Mouse (Mus musculus): ENCODE data around the gene Cmtm5. TPM values are rescaled to one million over a fixed set of nuclear protein-coding genes. Genes with fewer than 3 reads are reported as not detected.
"Not testable (repeated sequence)": the region's sequence is repeated elsewhere in the genome, so short reads cannot be mapped to it uniquely, and the experiment has no call there.

Cmtm5 gene
- polyA plus RNA-seq, 1 experiment, result 0.14 TPM

GRCm38 (mm10) chr14:54965631-54966030, 29.6 kb downstream of the Cmtm5 start:
- no peaks in the 10 kb centered on the region for H3K27me3 ChIP-seq (ENCODE audit: control insufficient read depth, insufficient read depth, low read length)
- H3K36me3 ChIP-seq (ENCODE audit: control insufficient read depth, insufficient read depth, low read length), result no peaks in the 10 kb centered on the region
- H3K27ac ChIP-seq (ENCODE audit: insufficient read depth, low read length), result no peak overlapping the region
- DNase-seq (ENCODE audit: low read depth in 1 of 2, low spot score in 2 of 2), result no peak
- 73% methylated on average over 6 of the region's 6 CpGs for WGBS
- H3K4me3 ChIP-seq (ENCODE audit: extremely low read depth, insufficient read depth, insufficient read length), result no peak overlapping the region
- TF ChIP-seq POLR2A (IDR thresholded peaks at IDR 0.05; ENCODE audit: low read depth, low read length) (no peak), CTCF (IDR thresholded peaks at IDR 0.05; ENCODE audit: extremely low read depth, insufficient read depth, insufficient read length, insufficient replicate concordance) (no peak)
- H3K4me1 ChIP-seq (ENCODE audit: control insufficient read depth, insufficient read depth, insufficient read length), result no peaks in the 10 kb centered on the region; the same call in none of the 2 replicates

DNA sequence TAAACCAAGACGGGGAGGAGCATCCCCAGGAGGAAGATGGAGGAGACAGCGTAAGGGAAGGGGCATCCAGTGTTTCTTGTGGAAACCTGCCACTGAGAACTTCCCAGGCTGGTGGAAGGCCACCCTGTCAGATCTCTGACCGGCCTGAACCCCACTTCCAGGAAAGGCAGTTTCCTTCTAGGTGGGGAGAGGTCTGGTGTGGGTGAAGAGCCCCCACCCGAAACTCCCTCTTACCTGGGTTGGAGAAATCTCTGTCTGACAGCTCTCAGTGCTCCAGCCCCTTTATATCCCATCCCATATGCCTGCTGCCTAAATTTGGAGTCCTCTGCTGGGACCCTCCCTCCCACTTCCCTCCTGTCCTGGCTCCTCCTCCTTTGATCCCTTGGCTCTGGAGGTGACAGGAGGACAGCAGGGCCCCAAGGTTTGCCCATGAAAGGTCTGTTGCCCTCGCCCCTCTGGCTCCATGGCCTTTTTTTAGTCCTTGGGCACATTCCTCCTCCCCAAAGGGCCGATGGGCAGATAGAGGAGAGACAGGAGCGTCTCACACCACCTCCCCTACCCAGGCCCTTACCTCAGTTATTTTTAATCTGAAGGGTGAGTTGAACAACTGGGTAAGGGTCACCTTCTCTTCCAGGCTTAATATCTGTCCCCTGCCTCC, 30.4 kb downstream of the Cmtm5 start, which contains the start of gene Myh6:
Gene Myh6 (minus strand): TSS at position 608 of the 658 bp plus-strand sequence.
- H3K36me3 ChIP-seq (ENCODE audit: control insufficient read depth, insufficient read depth, low read length), result no peaks in the 10 kb centered on the region
- no peak for DNase-seq (ENCODE audit: low read depth in 1 of 2, low spot score in 2 of 2)
- WGBS, result 80% methylated on average over 7 of the region's 7 CpGs
- TF ChIP-seq POLR2A (IDR thresholded peaks at IDR 0.05; ENCODE audit: low read depth, low read length), result no peak
- TF ChIP-seq CTCF (IDR thresholded peaks at IDR 0.05; ENCODE audit: extremely low read depth, insufficient read depth, insufficient read length, insufficient replicate concordance), result no peak
- no peak within 1 kb of the TSS for H3K27ac ChIP-seq (ENCODE audit: insufficient read depth, low read length)
- no peak within 1 kb of the TSS for H3K4me3 ChIP-seq (ENCODE audit: extremely low read depth, insufficient read depth, insufficient read length)
- no peaks in the 10 kb centered on the region for H3K27me3 ChIP-seq (ENCODE audit: control insufficient read depth, insufficient read depth, low read length)
- no peaks in the 10 kb centered on the region for H3K4me1 ChIP-seq (ENCODE audit: control insufficient read depth, insufficient read depth, insufficient read length)

GRCm38 (mm10) chr14:54967874-54968273, 31.8 kb downstream of the Cmtm5 start:
- TF ChIP-seq POLR2A (IDR thresholded peaks at IDR 0.05; ENCODE audit: low read depth, low read length) (no peak), CTCF (IDR thresholded peaks at IDR 0.05; ENCODE audit: extremely low read depth, insufficient read depth, insufficient read length, insufficient replicate concordance) (no peak)
- Histone ChIP-seq H3K36me3 (ENCODE audit: control insufficient read depth, insufficient read depth, low read length) (no peaks in the 10 kb centered on the region), H3K4me1 (ENCODE audit: control insufficient read depth, insufficient read depth, insufficient read length) (no peaks in the 10 kb centered on the region), H3K27me3 (ENCODE audit: control insufficient read depth, insufficient read depth, low read length) (no peaks in the 10 kb centered on the region), H3K27ac (ENCODE audit: insufficient read depth, low read length) (no peak overlapping the region), H3K4me3 (ENCODE audit: extremely low read depth, insufficient read depth, insufficient read length) (no peak overlapping the region)
- WGBS, result 94% methylated on average over 3 of the region's 3 CpGs
- no peak for DNase-seq (ENCODE audit: low read depth in 1 of 2, low spot score in 2 of 2)

- TF ChIP-seq CTCF (IDR thresholded peaks at IDR 0.05; ENCODE audit: extremely low read depth, insufficient read depth, insufficient read length, insufficient replicate concordance), result no peak
- TF ChIP-seq POLR2A (IDR thresholded peaks at IDR 0.05; ENCODE audit: low read depth, low read length), result no peak
- no peak overlapping the region for H3K27ac ChIP-seq (ENCODE audit: insufficient read depth, low read length)
- no peaks in the 10 kb centered on the region for H3K36me3 ChIP-seq (ENCODE audit: control insufficient read depth, insufficient read depth, low read length)
- no peak overlapping the region for H3K4me3 ChIP-seq (ENCODE audit: extremely low read depth, insufficient read depth, insufficient read length)
- no peaks in the 10 kb centered on the region for H3K4me1 ChIP-seq (ENCODE audit: control insufficient read depth, insufficient read depth, insufficient read length)
- no peak for DNase-seq (ENCODE audit: low read depth in 1 of 2, low spot score in 2 of 2)
- H3K27me3 ChIP-seq (ENCODE audit: control insufficient read depth, insufficient read depth, low read length), result no peaks in the 10 kb centered on the region
Measured at GRCm38 (mm10) chr14:54968344-54968743, 32.3 kb downstream of the Cmtm5 start.

DNA sequence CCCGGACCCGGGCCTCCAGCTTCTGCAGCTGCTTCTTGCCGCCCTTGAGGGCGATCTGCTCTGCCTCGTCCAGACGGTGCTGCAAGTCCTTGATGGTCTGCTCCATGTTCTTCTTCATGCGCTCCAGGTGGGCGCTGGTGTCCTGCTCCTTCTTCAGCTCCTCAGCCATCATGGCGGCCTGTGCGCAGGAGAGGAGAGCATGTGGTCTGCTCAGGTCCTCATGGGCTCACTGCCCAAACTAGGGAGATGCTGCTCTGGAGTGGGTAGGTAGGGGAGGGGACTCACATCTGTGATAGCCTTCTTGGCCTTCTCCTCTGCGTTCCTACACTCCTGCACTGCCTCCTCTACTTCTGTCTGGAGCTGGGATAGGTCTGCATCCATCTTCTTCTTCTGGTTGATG, 36.7 kb downstream of the Cmtm5 start:
- not testable (repeated sequence) for H3K4me1 ChIP-seq (ENCODE audit: control insufficient read depth, insufficient read depth, insufficient read length); H3K27ac ChIP-seq (ENCODE audit: insufficient read depth, low read length); H3K4me3 ChIP-seq (ENCODE audit: extremely low read depth, insufficient read depth, insufficient read length); H3K36me3 ChIP-seq (ENCODE audit: control insufficient read depth, insufficient read depth, low read length); H3K27me3 ChIP-seq (ENCODE audit: control insufficient read depth, insufficient read depth, low read length); DNase-seq (ENCODE audit: low read depth in 1 of 2, low spot score in 2 of 2)
- WGBS, result 93% methylated on average over 11 of the region's 11 CpGs

DNA sequence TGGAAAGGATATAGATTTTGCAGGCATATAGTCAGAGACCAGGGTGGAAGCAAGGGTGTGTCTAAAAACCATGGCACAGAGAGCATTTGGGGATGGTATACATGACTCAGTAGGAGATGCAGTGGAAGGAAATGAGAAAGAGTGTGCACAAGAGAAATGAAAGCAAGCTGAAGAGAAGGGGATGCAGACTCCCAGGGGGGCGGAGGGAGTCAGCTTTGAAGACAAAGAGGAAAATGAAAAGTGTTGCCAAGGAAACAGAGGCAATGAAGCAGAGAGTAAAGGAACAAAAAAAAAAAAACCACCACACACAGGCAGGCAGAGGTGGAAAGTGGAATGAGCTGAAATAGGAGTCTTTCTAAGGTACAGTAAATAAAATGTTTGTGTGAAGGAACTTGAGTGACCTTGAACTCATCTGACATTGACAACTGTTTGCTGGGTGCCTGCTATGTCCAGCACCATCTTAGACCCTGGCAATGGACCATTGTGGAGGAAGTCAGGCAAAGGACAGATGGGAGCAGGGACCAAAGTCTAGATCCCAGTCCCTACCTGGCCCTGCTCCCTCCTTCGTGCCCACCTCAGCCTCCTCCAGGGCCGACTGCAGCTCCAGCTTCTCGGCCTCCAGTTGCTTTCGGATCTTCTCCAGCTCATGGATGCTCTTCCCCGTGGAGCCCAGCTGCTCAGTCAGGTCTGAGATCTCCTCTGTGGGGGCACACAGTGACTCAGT, 38.2 kb downstream of the Cmtm5 start:
- H3K27ac ChIP-seq (ENCODE audit: insufficient read depth, low read length), result no peak overlapping the region
- 78% methylated on average over 6 of the region's 6 CpGs for WGBS
- H3K4me1 ChIP-seq (ENCODE audit: control insufficient read depth, insufficient read depth, insufficient read length), result no peaks in the 10 kb centered on the region
- no peak overlapping the region for H3K4me3 ChIP-seq (ENCODE audit: extremely low read depth, insufficient read depth, insufficient read length)
- no peaks in the 10 kb centered on the region for H3K27me3 ChIP-seq (ENCODE audit: control insufficient read depth, insufficient read depth, low read length)
- TF ChIP-seq CTCF (IDR thresholded peaks at IDR 0.05; ENCODE audit: extremely low read depth, insufficient read depth, insufficient read length, insufficient replicate concordance), result no peak
- DNase-seq (ENCODE audit: low read depth in 1 of 2, low spot score in 2 of 2), result no peak
- H3K36me3 ChIP-seq (ENCODE audit: control insufficient read depth, insufficient read depth, low read length), result no peaks in the 10 kb centered on the region

DNA sequence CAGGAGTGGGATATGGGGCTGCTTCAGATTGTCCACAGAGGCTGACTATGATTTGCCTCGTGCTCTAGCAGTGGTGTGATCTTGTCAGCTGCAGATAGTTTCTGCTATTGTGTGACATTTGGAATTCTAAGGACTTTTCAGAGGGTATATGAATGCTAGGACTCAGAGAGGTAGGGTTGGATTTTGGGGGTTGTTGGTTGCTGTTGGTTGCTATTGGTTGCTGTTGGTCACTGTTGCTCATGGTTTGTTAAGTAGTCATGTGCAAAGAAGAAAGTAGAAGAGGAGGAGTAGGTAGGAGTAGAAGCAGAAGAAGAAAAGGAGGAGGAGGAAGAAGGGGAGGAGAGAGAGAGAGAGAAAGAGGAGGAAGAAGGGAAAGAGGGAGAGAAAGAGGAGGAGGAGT, 40.6 kb downstream of the Cmtm5 start, which contains the start of gene Gm17428:
Gene Gm17428 (plus strand): TSS at position 301 of the 400 bp plus-strand sequence.
- H3K36me3 ChIP-seq (ENCODE audit: control insufficient read depth, insufficient read depth, low read length), result no peaks in the 10 kb centered on the region
- H3K4me1 ChIP-seq (ENCODE audit: control insufficient read depth, insufficient read depth, insufficient read length), result no peaks in the 10 kb centered on the region
- H3K27me3 ChIP-seq (ENCODE audit: control insufficient read depth, insufficient read depth, low read length), result no peaks in the 10 kb centered on the region
- no peak for DNase-seq (ENCODE audit: low read depth in 1 of 2, low spot score in 2 of 2)
- TF ChIP-seq POLR2A (IDR thresholded peaks at IDR 0.05; ENCODE audit: low read depth, low read length) (no peak), CTCF (IDR thresholded peaks at IDR 0.05; ENCODE audit: extremely low read depth, insufficient read depth, insufficient read length, insufficient replicate concordance) (no peak)
- no peak within 1 kb of the TSS for H3K4me3 ChIP-seq (ENCODE audit: extremely low read depth, insufficient read depth, insufficient read length)
- H3K27ac ChIP-seq (ENCODE audit: insufficient read depth, low read length), result no peak within 1 kb of the TSS
- 68% methylated on average over 1 of the region's 1 CpGs for WGBS

Measured in spleen, adult 2 months (tissue).